Mouse (Mus musculus) midbrain, embryonic 10.5 days (tissue): ENCODE results near the gene Tex261. TPM values are rescaled to one million over a fixed set of nuclear protein-coding genes. Genes with fewer than 3 reads are reported as not detected.

Experiments used
- DNase-seq: peaks from one replicate; pipeline ENCODE4 v3.0.0-alpha.2; 2017; ENCODE audit warnings: low spot score
- H3K27ac ChIP-seq: fragments of 300-500 bp; sonication (generic); replicated peaks from 2 replicates; pipeline ENCODE4 v1.5.1; 2016; ENCODE audit warnings: mild to moderate bottlenecking
- H3K27me3 ChIP-seq: fragments of 300-500 bp; sonication (generic); 2 replicates; pipeline ENCODE4 v1.6.1; 2016; ENCODE audit warnings: low read depth, mild to moderate bottlenecking; ENCODE audit not compliant: poor library complexity, severe bottlenecking
- H3K36me3 ChIP-seq: fragments of 300-500 bp; sonication (generic); 2 replicates; pipeline ENCODE4 v1.6.1; 2016; ENCODE audit warnings: mild to moderate bottlenecking, moderate library complexity
- H3K4me1 ChIP-seq: fragments of 300-500 bp; sonication (generic); 2 replicates; pipeline ENCODE4 v1.6.1; 2016
- H3K4me3 ChIP-seq: fragments of 300-500 bp; sonication (generic); 2 replicates; pipeline ENCODE4 v1.5.1; 2016; ENCODE audit warnings: mild to moderate bottlenecking, moderate library complexity
- H3K9me3 ChIP-seq: fragments of 300-500 bp; sonication (generic); replicated peaks from 2 replicates; pipeline ENCODE4 v1.6.1; 2016; ENCODE audit warnings: mild to moderate bottlenecking
- WGBS: fragments of 180-500 bp; shearing (Covaris S2); methylation state at CpG from one replicate; pipeline ENCODE4 v1.1.7; 2016; 5-methylcytosine and 5-hydroxymethylcytosine counted together
- polyA plus RNA-seq: library from polyadenylated mRNA; unstranded; fragments of >200 nt; fragmentation: Nextera tagmentation; extraction: Ambion mirVana; gene quantifications from 2 replicates; pipeline ENCODE4 v1.2.1, GENCODE M21; 2016

Tex261 gene
- polyA plus RNA-seq, 1 experiment from 2014 or later, result 81.7 TPM

DNA sequence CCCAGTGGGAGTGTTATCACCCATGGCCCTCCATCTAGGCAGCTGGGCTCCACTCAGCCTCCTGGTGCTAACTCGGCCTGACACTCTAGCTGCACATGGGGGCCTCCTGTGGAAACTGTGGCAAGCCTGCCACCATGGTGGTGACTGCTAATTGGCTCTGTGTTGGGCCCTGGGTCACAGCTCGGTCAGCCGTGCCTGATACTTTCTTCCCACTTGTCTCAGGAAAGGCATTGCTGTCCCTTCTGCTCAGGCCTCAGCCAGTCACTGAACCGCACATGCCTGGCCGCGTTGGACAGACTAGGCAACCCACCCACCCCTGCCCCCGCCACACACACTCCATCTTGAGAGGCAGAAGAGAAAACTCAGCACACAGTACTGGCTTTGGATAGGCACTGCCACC is 12.9 kb upstream of the Tex261 start:
- H3K27ac ChIP-seq, result peak overlapping the region; percentile 13
- H3K36me3 ChIP-seq, result no peaks in the 10 kb centered on the region
- H3K4me3 ChIP-seq, result no peak overlapping the region
- no peaks in the 10 kb centered on the region for H3K27me3 ChIP-seq
- H3K4me1 ChIP-seq, result peaks cover 17% of the 10 kb centered on the region
- WGBS, result 58% methylated on average over 7 of the region's 7 CpGs
- peak; percentile 37 for DNase-seq
- no peaks in the 10 kb centered on the region for H3K9me3 ChIP-seq

- WGBS, result 85% methylated on average over 3 of the region's 3 CpGs
- no peak for DNase-seq
Measured at GRCm38 (mm10) chr6:83786426-83786825, 10.8 kb upstream of the Tex261 start.

GRCm38 (mm10) chr6:83779026-83779425 is 3.4 kb upstream of the Tex261 start:
- Histone ChIP-seq H3K9me3 (no peaks in the 10 kb centered on the region), H3K27ac (no peak overlapping the region), H3K4me1 (peaks cover 23% of the 10 kb centered on the region), H3K4me3 (no peak overlapping the region), H3K27me3 (0 out of 2 replicates have a peak, but pooled peaks cover 3% of the 10 kb centered on the region), H3K36me3 (no peaks in the 10 kb centered on the region)
- peak; percentile 49 for DNase-seq
- 7% methylated on average over 5 of the region's 5 CpGs for WGBS

More at GRCm38 (mm10) chr6:83786426-83786825, 10.8 kb upstream of the Tex261 start:
- H3K27me3 ChIP-seq, result 0 out of 2 replicates have a peak, but pooled peaks cover 3% of the 10 kb centered on the region
- no peak overlapping the region for H3K27ac ChIP-seq
- peaks cover 17% of the 10 kb centered on the region for H3K4me1 ChIP-seq
- H3K36me3 ChIP-seq, result no peaks in the 10 kb centered on the region
- no peak overlapping the region for H3K4me3 ChIP-seq
- no peaks in the 10 kb centered on the region for H3K9me3 ChIP-seq

DNA sequence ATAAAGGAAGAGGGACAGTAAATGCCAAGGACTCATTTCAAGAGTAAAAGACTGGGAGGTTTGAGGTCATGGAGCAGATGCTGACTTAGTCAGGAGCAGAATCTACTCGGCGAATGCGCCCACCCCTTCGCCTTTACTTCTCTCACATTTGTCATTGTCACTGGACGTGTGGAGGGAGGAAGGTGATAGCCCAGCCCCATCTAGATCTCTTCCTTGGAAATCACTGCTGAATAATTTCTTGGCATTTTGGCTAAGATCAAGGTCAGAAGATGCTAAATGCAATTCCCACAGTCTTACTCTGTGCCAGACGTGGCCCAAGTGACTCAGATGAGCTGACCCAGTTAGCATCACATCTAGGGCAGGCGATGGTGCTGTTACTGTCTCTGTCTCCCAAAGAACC is 2.7 kb upstream of the Tex261 start:
- 84% methylated on average over 7 of the region's 7 CpGs for WGBS
- Histone ChIP-seq H3K27me3 (0 out of 2 replicates have a peak, but pooled peaks cover 3% of the 10 kb centered on the region), H3K9me3 (no peaks in the 10 kb centered on the region), H3K27ac (no peak overlapping the region), H3K36me3 (peaks cover 4% of the 10 kb centered on the region), H3K4me3 (no peak overlapping the region), H3K4me1 (peaks cover 30% of the 10 kb centered on the region)
- no peak for DNase-seq

GRCm38 (mm10) chr6:83774781-83775563 is 641 bp downstream of the Tex261 start:
- peak; percentile 27 for DNase-seq
- WGBS, result 2% methylated on average over 14 of the region's 14 CpGs
- peak overlapping the region; percentile 93 for H3K27ac ChIP-seq

GRCm38 (mm10) chr6:83774126-83774525 is 1.5 kb downstream of the Tex261 start:
- no peaks in the 10 kb centered on the region for H3K27me3 ChIP-seq
- peaks cover 42% of the 10 kb centered on the region for H3K36me3 ChIP-seq
- no peak for DNase-seq
- 73% methylated on average over 9 of the region's 9 CpGs for WGBS
- peak overlapping the region; percentile 95 for H3K4me3 ChIP-seq
- H3K4me1 ChIP-seq, result peaks cover 31% of the 10 kb centered on the region
- no peak overlapping the region for H3K27ac ChIP-seq
- no peaks in the 10 kb centered on the region for H3K9me3 ChIP-seq

More at GRCm38 (mm10) chr6:83774781-83775563, 641 bp downstream of the Tex261 start:
- Histone ChIP-seq H3K27me3 (no peaks in the 10 kb centered on the region), H3K36me3 (peaks cover 34% of the 10 kb centered on the region), H3K9me3 (no peaks in the 10 kb centered on the region), H3K4me1 (peaks cover 31% of the 10 kb centered on the region), H3K4me3 (peak overlapping the region; percentile 95)

DNA sequence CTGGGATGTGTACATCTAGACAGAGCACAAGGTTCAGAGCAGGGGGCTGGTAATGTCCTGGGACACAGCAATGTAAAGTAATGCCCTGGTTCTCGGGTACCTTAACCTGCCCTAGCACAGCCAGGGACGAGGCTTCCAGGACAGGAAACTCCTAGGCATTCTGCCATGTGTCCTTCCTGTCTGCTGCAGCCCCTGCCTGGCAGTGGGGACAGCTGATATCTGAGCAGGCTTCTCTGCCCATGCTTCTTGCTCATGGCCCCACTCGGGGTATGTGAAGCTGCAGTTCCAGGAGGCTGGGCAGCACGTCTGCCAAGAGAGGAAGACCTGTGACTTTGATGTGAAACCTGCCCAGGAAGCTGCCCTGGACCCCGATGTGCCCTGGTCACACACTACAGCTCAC is 7.1 kb downstream of the Tex261 start:
- no peak overlapping the region for H3K4me3 ChIP-seq
- H3K36me3 ChIP-seq, result peaks cover 55% of the 10 kb centered on the region

GRCm38 (mm10) chr6:83766982-83767381 is 8.6 kb downstream of the Tex261 start:
- no peak overlapping the region for H3K27ac ChIP-seq
- H3K27me3 ChIP-seq, result peaks cover 38% of the 10 kb centered on the region
- no peaks in the 10 kb centered on the region for H3K9me3 ChIP-seq
- no peak overlapping the region for H3K4me3 ChIP-seq
- DNase-seq, result no peak
- 87% methylated on average over 3 of the region's 3 CpGs for WGBS
- H3K36me3 ChIP-seq, result peaks cover 42% of the 10 kb centered on the region
- H3K4me1 ChIP-seq, result peaks cover 13% of the 10 kb centered on the region

More for the DNA sequence above, 7.1 kb downstream of the Tex261 start:
- Histone ChIP-seq H3K9me3 (no peaks in the 10 kb centered on the region), H3K27me3 (peaks cover 23% of the 10 kb centered on the region), H3K27ac (no peak overlapping the region), H3K4me1 (peaks cover 2% of the 10 kb centered on the region)
- no peak for DNase-seq
- WGBS, result 88% methylated on average over 5 of the region's 5 CpGs

DNA sequence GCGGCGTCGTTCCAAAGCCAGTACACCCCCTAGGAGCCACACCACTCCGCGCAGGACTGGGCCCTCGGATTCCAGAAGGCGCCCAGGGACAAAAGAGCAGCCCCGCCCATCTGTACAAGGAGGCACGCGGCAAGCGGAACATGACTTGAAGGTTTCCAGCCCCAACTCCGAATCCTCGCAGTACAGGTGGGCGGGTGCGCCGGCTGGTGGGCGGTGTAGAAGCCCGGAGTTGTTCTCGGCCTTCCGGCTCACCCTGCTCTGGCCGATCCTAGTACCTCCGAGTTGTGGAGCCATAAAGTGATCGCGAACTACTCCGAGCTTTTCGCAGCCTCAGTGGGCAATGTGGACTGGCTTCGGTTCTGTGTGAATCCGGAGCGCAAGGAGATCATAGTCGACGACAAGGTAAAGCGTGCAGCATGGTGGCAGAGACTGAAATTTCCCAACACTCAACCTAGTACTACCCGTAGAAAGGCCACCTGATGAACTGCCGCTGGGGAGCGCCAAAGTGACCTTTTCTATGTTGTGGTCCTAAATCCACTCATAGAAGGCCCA is 12.7 kb downstream of the Tex261 start:
- Histone ChIP-seq H3K36me3 (peaks cover 4% of the 10 kb centered on the region), H3K4me1 (peaks cover 20% of the 10 kb centered on the region), H3K9me3 (no peaks in the 10 kb centered on the region), H3K4me3 (peak overlapping the region; percentile 48), H3K27ac (no peak overlapping the region; the same call in 1 of the 2 replicates), H3K27me3 (peaks cover 79% of the 10 kb centered on the region)
- 1% methylated on average over 35 of the region's 35 CpGs for WGBS
- DNase-seq, result peak; percentile 49

DNA sequence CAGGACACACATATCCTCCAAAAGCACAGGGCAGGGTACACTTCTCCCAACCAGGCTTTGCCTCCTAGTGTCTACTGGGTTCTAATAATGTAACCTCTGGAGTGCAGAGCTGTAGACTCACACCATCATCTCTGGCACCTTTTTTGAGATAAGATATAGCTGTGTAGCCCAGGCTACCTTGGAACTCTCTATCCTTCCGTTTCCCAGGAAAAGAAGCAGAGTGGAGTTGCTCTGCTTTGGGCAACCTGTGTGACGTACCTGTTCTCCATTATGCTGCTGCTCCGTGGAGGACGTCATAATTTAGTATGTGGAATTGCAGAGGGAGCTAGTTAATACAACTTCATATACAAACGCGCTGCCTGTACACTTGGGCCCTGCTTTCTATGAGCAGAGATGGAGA is 13.3 kb downstream of the Tex261 start, which contains the start of gene Ankrd53:
TSS of gene Ankrd53 (plus strand) at position 301 of the 400 bp plus-strand sequence.
- Histone ChIP-seq H3K4me3 (peak within 1 kb of the TSS; percentile 48), H3K27me3 (peaks cover 85% of the 10 kb centered on the region), H3K4me1 (peaks cover 23% of the 10 kb centered on the region), H3K9me3 (no peaks in the 10 kb centered on the region), H3K27ac (no peak within 1 kb of the TSS; the same call in 1 of the 2 replicates), H3K36me3 (no peaks in the 10 kb centered on the region)
- 13% methylated on average over 6 of the region's 6 CpGs for WGBS
- DNase-seq, result no peak

DNA sequence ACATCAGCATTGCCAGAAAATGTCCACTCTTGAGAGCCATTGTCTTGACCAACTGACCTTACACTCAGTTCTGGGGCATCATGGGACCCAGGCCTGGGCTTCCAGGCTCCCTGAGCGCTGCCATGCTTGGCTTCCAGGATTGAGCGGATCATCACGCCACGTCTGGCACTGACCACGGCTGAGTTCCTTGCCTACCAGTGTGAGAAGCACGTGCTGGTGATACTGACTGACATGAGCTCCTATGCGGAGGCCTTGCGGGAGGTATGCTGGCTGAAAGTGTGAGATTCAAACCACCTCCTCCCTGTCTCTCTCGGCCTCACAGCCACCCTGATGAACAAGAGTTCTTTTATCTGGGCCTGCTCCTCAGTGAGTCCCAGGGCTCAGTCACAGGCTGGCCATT is 19.6 kb downstream of the Tex261 start:
- H3K4me3 ChIP-seq, result no peak overlapping the region
- H3K36me3 ChIP-seq, result no peaks in the 10 kb centered on the region
- no peak overlapping the region for H3K27ac ChIP-seq
- 76% methylated on average over 9 of the region's 9 CpGs for whole genome bisulfite sequencing
- no peaks in the 10 kb centered on the region for H3K9me3 ChIP-seq
- no peak for DNase-seq
- H3K27me3 ChIP-seq, result peaks cover 100% of the 10 kb centered on the region
- H3K4me1 ChIP-seq, result peaks cover 7% of the 10 kb centered on the region

DNA sequence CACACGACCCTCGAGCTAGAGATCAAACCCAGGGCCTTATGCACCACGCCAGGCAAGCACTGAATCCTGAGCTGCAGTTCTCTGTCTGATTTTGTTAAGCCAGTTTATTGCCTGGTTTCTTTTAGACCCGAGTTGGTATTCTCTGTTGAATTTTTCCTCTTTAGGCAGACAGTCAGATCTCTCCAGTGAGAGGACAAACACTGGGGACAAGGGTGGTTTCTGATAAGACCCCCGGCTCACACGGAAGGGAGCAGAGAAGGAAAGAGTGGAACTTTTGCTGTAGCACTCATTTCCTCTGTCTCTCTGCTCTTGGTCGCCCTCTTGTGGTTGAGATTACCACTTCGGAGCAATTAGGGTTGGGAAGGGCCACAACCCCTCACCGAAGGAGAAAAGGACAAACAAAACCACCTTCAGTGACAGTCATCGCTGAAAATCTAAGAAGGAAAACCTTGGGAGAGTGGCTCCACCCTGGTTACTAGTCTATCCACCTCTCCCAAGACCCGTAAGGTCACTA is 25.4 kb downstream of the Tex261 start:
- peaks cover 32% of the 10 kb centered on the region for H3K4me1 ChIP-seq
- peak overlapping the region; percentile 35; the same call in 1 of the 2 replicates for H3K27ac ChIP-seq
- H3K9me3 ChIP-seq, result no peaks in the 10 kb centered on the region
- H3K27me3 ChIP-seq, result peaks cover 94% of the 10 kb centered on the region
- WGBS, result 8% methylated on average over 11 of the region's 11 CpGs
- H3K4me3 ChIP-seq, result no peak overlapping the region
- peak; percentile 71 for DNase-seq
- no peaks in the 10 kb centered on the region for H3K36me3 ChIP-seq

DNA sequence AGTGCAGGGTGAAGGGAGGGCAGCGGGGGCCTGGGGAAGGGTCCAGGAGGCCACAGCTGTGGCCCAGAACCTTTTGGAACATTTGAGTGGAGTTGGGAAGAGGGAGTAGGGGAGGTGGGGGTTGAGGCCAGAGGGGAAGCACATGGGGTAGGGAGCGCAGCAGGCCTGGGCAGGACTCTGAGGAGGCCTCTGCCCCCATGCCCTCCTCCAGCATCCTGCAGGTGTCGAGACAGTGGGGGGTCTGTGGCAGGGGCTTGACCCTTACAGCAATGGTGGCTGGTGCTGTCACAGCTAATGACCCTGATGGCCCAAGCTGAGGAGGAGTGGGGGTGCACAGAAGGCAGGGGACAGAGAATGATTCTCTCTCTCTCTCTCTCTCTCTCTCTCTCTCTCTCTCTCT is 26.3 kb downstream of the Tex261 start:
- no peaks in the 10 kb centered on the region for H3K36me3 ChIP-seq
- 21% methylated on average over 3 of the region's 3 CpGs for WGBS
- no peaks in the 10 kb centered on the region for H3K9me3 ChIP-seq
- no peak for DNase-seq
- H3K27me3 ChIP-seq, result peaks cover 94% of the 10 kb centered on the region
- H3K4me1 ChIP-seq, result peaks cover 39% of the 10 kb centered on the region
- peak overlapping the region; percentile 23 for H3K27ac ChIP-seq
- H3K4me3 ChIP-seq, result no peak overlapping the region
